Mouse (Mus musculus): ENCODE data around the gene Acat2.

- no peak for TF ChIP-seq CTCF (IDR thresholded peaks at IDR 0.05; ENCODE audit: extremely low read depth, insufficient read length, insufficient replicate concordance, low read depth, low read length)
- TF ChIP-seq POLR2A (IDR thresholded peaks at IDR 0.05; ENCODE audit: low read depth, low read length): no peak
Observed at GRCm38 (mm10) chr17:12942459-12943162, 17.9 kb downstream of the Acat2 start.
